Mouse (Mus musculus): ENCODE results near the gene Rgcc.

Rgcc gene

DNA sequence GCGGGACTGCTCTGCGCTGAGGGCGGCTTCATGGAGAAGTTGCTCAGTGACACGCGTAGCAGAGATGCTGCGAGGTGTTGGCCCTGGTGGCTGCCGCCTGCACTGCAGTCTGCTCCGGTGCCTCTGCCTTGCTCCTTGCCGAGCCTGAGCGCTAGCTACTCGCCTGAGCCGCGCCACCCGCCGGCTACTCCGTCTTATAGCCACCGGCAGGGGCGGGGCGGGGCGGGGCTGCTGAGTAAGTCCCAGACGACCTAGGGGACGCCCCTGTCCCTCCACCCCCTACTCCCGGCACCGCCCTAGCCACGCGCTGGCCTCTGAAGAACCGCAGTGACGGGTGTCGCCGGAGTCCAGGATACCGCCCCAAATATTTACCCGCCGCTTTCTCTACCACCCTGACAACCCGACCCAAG lies at the start of gene Rgcc:
Gene Rgcc (minus strand): TSS at position 180 of the 410 bp plus-strand sequence.
- DNase-seq (ENCODE audit: low read depth): peak; percentile 93

DNA sequence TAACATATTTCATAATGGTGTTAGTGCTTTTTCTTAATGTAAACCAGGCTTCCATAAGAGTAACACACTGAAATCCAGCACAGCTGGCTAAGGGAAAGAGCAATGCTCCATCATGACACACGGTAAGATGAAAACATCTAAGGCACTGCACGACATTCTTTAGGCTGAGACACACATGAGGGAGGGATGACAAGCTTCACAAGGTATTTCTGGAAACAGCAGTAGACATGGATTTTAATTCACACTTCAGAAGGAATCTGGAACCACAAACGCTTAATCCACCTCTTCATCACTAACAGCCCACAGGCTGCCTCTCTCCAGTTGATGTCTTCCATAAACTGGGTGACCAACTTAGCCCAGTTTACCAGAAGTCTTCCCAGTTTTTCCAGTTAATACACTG lies 44.9 kb upstream of the Rgcc start:
- no peak for DNase-seq (ENCODE audit: low read depth)

DNA sequence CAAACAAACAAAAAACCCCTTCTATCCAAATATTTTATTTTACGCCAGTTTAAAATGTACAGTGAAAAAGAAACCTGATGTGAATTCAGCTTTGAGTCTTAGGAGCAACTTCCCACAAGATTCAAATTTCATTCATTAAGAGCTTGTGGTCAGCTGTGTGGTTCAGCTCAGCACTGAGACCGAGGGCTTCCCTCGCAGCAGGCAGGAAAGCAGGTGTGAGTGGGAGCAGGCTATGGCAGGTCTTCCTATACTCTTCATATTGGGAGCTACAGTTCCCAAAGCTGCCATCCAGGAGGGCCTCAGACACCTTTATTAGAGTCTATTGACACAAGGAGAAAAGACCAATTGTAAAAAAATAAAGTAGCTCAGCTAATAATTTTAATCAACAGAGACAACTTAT lies 34.2 kb upstream of the Rgcc start:
- no peak for DNase-seq (ENCODE audit: low read depth)

DNA sequence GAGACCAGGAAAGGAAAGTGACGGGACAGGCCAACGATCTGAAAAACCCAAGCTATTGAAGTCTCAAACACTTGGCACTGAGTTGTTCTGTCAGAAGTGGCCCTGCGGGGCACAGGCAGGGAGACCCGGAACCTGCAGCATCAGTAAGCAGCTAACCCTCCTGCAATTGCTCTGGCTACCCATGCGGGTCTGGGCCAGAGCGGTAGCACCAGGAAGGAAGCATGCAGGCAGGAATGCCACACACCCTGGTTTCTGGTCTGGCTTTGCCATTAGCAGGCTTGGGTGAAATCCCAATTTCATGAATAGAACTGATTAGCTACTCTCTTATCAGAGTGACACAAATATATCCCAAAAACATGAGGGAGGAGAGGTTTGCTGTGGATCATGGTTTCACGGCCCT lies 30.5 kb upstream of the Rgcc start:
- no peak for DNase-seq (ENCODE audit: low read depth)

DNA sequence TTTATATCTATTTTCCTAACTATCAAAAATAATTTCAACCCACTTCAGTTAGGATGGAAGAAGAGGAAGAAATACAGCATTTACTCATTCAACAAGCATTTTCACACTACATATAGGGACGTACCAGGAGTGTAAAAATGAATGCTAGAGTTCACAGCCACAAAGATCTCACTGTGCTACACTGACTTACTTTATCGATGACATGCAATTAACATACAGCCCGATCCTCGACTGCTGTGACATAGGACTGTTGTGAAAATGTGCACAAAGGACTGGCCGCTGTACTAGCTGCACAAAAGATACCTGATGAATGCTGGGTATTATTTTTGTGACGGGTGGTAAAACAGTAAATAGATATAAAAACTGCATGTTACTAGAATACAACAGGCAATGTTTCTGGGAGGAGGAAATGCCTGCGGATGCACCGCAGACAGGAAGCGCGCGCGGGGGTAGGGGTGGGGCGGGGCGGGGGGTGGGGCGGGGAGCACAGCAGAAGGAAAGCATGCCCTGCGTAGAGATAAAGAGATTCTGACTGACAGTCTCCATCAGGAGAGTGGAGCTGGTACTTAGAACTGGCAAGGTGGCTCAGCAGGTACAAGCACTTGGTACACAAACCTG lies 29.6 kb upstream of the Rgcc start:
- DNase-seq (ENCODE audit: low read depth): no peak

DNA sequence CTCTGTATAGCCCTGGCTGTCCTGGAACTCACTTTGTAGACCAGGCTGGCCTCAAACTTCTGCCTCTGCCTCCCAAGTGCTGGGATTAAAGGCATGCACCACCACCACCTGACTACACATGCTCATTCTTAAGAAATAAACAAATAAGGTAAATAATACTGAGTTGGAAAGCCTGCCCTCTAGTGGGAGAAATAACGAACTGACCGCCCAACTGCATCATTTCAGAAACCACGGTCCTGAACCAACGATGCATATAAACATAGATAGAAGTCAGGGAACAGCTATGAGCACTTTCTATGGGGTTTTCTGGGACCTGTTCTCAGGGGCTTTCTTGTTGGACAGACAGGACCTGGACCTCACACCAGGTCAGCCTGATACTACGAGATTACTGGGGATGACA lies 25.6 kb upstream of the Rgcc start:
- DNase-seq (ENCODE audit: low read depth): no peak

DNA sequence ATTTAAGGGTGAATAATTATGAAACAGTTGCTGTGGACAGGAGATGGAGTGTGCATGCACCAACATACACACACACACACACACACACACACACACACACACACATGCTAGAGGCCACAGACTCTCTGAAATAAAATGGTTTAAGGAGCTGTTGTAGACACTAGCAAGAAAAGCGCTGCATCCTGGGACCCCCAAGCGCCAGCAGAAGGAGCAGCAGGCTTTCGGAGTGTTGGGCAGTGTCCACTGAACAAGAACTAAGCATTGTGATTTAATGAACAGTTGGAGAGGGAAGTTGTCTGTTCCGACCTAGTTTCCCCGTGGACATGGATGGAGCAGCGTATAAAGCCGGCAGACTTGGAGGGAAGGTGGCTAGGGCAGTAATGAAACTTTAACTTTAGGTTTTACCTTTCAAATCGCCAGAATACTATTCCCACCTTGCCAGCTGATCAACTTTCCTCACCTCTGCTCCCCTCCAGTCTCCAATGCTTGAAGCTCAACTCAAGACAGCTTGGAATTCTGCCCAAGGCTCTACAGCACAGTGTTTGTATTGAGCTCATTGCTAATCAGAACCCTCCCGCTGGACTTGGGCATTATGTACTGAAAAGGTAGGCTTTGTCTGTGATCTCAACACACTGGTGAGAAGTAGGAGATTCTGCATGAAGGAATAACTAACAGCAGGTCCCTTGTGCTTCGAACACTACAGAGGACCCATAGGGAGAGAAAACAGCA lies 22.8 kb upstream of the Rgcc start:
- DNase-seq (ENCODE audit: low read depth): no peak

DNA sequence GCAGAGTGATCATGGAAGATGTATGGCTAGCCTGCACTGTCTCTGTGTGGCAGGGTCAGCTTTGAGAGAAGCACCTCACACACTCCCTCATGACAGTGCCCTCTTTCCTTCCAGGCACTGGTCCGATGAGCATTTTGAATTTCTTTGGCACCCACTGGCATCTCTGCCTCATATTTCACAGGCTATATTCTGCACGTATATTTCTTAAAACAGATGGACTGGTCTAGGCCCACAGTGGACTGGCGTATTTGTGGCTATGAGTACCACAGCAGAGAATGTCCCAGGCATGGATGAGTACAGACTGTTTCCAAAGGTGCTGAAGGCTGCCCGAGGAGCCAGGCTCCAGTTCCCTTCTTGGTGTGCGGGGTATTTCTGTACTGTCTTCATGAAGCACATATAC lies 20.4 kb upstream of the Rgcc start:
- no peak for DNase-seq (ENCODE audit: low read depth)

DNA sequence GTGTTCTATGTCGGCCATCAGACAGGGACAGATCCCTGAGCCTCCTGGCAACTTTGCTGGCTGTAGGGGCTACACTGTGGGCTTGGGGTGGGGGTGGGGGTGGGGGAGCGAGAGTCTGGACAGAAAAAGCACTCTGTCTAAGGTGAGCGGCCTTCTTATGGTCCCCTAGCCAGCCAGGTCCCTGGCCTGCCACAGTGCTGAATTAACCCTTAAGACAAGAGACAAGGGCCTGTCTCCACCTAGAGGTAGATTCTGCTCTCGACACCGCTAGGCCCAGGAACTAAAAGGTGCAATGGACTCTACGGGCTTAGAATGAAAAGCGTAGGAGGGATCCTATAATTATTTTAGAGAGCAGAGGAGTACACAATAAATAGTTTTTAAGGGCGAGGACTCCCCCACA lies 19.7 kb upstream of the Rgcc start:
- DNase-seq (ENCODE audit: low read depth): no peak

DNA sequence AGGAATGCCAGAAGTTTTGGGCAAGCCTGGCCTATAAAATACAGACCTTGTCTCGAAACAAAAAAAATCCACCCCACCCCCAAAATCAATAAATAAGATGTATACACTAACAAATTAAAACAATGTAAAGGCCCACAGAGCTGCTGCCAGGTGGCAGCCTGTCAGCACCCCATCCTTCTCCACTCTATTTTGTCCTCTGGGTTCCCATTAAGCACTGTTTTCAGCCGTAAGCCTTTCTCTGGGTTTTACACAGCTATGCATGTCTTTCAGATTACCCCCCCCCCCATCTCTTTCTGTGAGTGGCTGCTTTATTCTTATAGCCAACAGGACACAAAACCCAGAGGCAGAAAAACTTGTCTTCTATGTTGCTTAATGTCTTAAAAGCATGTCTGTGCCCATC lies 16.2 kb upstream of the Rgcc start:
- no peak for DNase-seq (ENCODE audit: low read depth)

DNA sequence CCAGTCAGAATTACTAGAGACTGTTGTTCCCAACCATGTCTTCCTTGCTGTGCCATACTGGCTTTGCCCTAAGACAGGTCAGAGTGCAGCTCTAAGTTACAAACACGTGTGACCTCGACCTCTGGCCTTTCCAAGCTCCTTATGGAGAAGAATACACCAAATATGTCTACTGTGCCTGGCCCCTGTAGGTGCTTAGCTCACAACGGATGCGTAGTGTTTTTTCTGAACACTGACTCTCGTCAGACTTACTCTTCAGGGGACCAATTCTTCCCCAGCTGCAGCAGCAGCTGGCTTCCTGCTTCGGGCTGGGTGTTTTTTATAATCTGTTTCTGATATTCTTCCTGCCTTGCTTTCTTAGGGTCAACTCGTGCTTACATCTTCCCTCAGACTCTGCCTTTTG lies 14.4 kb upstream of the Rgcc start:
- no peak for DNase-seq (ENCODE audit: low read depth)

DNA sequence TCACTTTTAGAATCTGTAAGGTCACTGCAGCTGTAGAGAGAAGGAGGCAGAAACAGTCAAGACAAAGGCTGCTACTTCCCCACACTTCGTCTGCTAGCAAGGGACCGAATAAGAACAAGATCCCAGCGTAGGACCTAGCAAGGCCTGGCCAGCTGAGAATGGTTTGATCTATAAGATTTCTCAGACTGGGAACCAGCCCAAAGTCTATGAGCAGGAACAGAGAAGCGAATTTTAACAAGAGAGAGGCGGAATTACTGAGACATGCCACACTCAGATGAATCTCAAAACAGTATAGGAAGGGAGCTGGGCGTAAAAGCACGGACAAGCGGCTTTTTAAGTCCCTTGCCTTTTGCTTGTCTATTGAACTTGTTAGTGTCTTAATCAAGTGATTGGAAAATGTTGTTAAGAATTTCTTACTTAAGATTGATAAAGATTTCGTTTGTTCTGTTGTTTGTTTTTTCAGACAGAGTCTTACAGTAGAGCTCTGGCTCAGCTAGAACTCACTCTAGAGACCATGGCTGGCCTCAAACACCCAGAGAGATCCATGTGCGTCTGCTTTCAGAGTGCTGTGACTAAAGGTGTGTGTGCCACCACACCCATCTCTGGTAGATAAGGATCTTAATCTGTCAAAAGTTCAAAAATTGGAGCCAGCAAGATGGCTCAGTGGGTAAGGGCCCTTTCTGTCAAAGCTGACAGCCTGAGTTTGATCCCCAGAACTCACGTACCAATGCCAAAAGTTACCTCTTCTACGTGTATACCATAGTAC lies 13.0 kb upstream of the Rgcc start:
- DNase-seq (ENCODE audit: low read depth): no peak

DNA sequence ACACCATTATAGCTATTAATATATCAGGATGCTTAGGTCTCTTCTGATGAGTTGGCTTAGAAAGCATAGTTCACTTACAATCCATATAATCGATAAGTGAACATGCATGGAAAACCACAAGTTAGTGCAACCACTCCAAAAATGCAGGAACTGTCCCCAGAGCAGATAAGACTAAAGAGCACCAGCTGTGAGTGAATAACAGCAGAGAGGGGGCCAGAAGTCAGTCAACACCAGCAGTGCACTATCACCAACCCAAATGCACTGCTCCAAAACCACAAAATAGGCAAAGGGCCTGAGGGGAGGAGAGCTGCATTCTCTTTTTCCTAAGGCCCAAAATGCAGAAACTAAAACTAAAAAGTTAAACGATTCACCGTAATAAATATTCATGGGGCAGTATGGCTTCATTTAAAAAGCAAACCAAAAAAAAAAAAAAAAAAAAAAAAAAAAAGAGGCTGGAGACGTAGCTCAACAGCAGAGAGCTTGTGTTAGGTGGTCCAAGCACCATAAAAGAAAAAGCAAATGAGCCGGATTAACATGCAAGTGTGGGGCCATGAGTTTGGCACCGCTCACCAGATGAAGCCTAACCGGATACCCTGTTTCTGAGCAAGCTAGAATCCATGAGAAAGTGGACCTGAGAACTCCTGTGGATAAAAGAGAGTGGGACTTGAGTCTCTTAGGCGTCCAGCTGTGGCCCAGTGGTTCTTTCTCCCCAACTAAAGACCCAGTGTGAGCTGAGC lies 12.2 kb upstream of the Rgcc start:
- DNase-seq (ENCODE audit: low read depth): no peak

DNA sequence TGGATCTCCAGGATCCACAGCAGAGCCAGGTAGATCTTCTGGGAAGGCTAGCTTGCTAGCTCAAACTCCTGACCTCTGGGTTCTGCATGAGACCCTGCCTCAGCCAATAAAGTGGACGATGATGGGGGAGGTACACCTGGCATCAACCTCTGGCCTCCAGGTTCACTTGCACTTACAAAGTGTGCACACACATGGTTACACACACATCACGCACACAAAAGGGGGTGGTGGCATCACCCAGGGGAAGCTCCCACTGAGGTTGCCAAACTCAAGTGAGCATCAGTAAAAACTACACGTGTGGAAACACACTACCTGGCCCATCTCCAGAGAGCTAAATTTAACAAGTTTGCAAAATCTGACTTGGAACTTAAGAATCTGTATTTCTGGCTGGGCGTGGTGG lies 11.3 kb upstream of the Rgcc start:
- DNase-seq (ENCODE audit: low read depth): no peak

DNA sequence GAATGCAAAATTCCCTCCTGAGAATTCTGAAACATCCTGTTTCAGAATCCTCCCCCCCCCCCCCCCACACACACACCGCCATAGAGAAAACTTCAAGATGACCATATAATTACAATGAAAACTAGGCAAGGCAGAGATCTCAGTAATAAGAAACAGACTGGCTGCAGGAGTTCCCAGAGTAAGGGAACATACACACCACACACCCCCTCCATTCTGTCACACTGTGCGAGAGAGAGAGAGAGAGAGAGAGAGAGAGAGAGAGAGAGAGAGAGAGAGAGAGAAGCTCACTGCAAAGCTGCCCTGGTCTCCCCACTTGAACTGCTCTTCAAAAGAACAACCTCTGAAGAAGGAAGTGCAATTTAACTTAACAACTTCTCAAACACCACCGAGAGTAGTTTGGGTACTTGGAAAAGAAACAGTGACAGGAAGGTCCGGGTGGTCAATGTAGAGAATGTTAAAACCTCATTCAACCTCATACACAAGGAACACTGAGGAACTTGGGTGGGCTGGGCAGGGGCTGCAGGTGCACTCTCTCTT lies 10.5 kb upstream of the Rgcc start:
- DNase-seq (ENCODE audit: low read depth): no peak

DNA sequence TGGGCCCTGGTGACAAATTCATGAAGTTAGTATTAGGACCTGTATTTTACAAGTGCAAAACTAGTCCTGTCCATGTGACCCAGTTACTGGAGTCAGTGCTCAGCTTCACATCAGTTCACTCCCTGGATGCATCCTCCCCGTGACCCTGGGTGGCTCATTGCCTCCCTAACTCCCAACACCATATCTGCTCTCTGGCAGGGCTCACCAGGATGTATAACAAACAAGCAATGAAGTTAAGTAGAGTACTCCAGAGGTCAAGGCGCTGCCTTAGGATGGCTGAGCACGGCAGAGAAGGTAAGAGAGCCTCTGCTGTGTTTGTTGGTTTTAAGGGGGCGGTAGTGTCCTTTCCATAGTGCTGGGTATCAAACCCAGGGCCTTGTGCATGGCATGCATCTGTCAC lies 7.7 kb upstream of the Rgcc start:
- no peak for DNase-seq (ENCODE audit: low read depth)

DNA sequence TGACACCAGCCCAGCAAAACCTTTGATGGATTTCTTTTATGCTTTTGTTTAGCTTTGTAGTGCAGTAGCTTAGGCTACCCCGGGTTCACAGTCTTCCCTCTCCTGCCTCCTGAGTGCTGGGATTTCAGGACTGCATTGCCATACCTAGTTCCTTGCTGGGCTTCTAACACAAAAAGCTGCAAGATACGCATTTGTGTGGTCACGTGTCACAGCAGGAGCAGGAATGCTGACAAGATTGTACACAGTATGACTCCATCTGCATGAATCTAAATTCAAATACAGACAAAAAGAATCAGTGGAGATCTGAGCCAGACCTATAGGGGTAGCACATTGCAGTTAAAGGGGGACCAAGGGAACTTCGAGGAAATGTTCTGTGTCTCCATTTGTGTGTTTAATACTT lies 6.9 kb upstream of the Rgcc start:
- no peak for DNase-seq (ENCODE audit: low read depth)

DNA sequence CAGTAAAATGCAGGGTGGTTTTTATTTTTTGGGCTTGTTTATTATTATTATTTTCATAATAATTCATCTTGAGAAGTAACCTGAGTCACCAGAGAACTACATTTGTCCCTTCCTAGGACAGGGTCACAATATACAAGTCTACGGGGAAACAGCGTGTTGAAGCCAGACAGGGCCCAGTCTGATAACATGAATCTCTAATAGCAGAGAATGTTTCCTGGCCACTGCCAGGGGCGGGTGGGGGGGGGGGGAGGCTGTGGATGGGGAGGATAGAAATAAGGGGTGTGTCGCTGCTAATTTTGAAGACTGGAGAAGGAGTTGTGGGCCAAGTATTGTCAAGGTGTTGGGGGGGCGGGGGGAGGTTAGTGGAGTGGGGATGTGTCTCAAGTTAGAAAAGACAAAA lies 6.5 kb upstream of the Rgcc start:
- DNase-seq (ENCODE audit: low read depth): no peak

DNA sequence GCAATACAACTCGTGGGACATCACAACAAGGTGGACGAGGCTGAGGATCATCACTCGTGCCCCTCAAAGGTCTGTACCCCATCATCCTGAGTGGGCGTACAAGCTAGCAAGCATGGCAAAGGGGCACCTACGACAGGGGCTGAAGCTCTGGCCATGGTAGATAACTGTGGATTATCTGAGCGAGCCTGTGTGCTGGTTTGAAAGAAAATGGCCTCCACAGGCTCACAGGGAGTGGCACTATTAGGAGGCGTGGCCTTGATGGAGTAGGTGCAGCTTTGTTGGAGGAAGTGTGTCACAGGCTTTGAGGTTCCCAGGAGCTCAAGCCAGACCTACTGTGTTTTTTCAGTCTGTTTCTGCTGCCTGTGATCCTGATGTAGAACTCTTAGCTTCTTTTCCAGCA lies 5.7 kb upstream of the Rgcc start:
- no peak for DNase-seq (ENCODE audit: low read depth)

DNA sequence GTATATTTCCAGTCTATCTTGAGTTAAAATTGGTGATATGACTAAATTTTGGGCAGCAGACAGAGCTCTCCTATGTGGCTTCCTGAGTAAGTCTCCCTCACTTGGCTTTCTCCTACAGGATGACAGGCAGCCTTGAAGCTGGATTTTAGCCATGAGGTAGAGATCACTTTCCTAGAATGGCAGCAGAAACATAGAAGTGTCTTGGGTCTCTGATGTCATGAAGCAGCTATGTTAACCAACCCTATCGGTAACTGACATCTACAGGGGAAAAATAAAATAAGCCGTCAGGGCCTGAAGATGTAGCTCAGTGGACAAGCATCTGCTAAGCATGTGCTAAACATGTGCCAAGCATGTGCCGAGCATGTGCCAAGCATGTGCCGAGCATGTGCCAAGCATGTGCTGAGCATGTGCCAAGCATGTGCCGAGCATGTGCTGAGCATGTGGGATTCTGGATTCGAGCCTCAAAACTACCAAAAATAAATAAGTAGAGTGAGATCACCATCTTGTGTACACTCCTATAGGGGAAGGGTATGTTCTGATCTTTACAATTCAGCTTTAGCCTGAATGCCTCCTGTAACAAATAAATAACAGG lies 3.5 kb upstream of the Rgcc start:
- no peak for DNase-seq (ENCODE audit: low read depth)

DNA sequence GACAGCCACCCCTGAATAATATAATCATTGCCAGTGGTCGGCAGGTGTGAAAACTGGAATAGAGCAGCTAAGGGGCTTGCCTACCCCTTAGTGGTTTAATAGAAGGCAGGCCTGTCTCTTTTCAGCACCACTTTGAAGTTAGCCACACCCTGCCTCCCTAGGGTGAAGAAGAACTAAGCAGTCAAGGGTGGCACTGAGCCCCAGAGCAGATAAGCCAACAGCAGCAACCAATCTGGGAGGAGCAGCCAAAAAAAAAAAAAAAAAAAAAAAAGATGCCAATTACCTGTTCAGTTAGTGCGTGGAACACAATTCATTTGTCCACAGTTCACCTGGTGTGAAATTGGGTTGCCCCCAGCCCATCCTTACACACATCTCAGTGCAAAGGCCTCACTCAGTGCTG lies 1.7 kb upstream of the Rgcc start:
- DNase-seq (ENCODE audit: low read depth): no peak

All from c-Kit-positive CD71-negative TER-119-negative erythroid progenitor cells, embryonic 14.5 days (primary cell).